Comparison of ENCODE assay signal across 17 mouse cellular contexts in the genomic region with DNA sequence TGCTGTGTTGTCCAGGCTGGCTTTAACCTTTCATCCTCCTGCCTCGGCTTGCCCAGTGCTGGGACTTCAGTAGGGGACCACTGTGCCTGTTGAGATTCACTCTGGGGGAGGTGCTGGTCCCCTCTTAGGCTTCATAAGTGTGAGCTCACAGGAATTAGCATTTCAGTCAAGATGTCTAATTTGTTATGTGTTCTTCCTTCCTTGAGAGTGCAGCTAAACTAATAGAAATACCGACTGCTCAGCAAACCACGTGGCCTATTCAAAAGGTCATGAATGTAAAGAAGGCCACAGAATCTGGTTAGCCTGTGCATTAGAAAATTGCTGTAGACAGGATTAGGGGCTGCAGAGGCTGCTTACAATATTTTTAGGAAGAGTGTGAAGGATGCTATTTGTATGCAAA.
DNase-seq lines count a peak whose midpoint lies in the region; ATAC-seq and TF ChIP-seq lines count a peak whose summit lies in the region.
"Had no signal": no experiment of that assay in that cellular context is flagged by ENCODE, and none has a peak within 500 bp of the region (broad histone marks: within the 10 kb centered on the region; RNA-seq: fewer than 3 reads in every experiment).

No protein-coding gene starts in this region.

- no peak for TF ChIP-seq EP300 in lung, postnatal 0 days (IDR thresholded peaks at IDR 0.05)

- H3K4me1 ChIP-seq in forebrain, embryonic 10.5 days = peaks cover 67% of the 10 kb centered on the region
- H3K4me1 ChIP-seq in hindbrain, embryonic 13.5 days (replicated peaks) = peaks cover 56% of the 10 kb centered on the region
- peaks cover 57% of the 10 kb centered on the region for H3K4me1 ChIP-seq in midbrain, embryonic 13.5 days (replicated peaks)
- no peaks in the 10 kb centered on the region for H3K4me1 ChIP-seq in lung, postnatal 0 days (ENCODE audit: insufficient read depth, low read depth, low read length)
- H3K4me1 ChIP-seq: liver, embryonic 15.5 days had no signal

- no peaks in the 10 kb centered on the region for H3K9me3 ChIP-seq in forebrain, embryonic 10.5 days
- no peaks in the 10 kb centered on the region for H3K9me3 ChIP-seq in hindbrain, embryonic 13.5 days
- no peaks in the 10 kb centered on the region for H3K9me3 ChIP-seq in midbrain, embryonic 13.5 days
- H3K9me3 ChIP-seq in lung, postnatal 0 days (ENCODE audit: low read length) = no peaks in the 10 kb centered on the region
- H3K9me3 ChIP-seq: liver, embryonic 15.5 days had no signal

- H3K27ac ChIP-seq in forebrain, embryonic 10.5 days = peak overlapping the region; percentile 78
- peak overlapping the region; percentile 87 for H3K27ac ChIP-seq in hindbrain, embryonic 13.5 days
- H3K27ac ChIP-seq in midbrain, embryonic 13.5 days = peak overlapping the region; percentile 94
- no peak overlapping the region for H3K27ac ChIP-seq in lung, postnatal 0 days (ENCODE audit: low read length)
- H3K27ac ChIP-seq: liver, embryonic 15.5 days had no signal

- H3K9ac ChIP-seq in hindbrain, embryonic 13.5 days = no peak overlapping the region
- H3K9ac ChIP-seq in midbrain, embryonic 13.5 days (replicated peaks) = 0 out of 2 replicates have a peak overlapping the region, but pooled peaks have one; percentile 8
- H3K9ac ChIP-seq in lung, postnatal 0 days (replicated peaks; ENCODE audit: low read depth) = no peak overlapping the region
- H3K9ac ChIP-seq: liver, embryonic 15.5 days had no signal

- WGBS in forebrain, embryonic 10.5 days = 9% methylated on average over 3 of the region's 3 CpGs
- WGBS in hindbrain, embryonic 13.5 days = 8% methylated on average over 3 of the region's 3 CpGs
- 5% methylated on average over 3 of the region's 3 CpGs for WGBS in midbrain, embryonic 13.5 days
- WGBS in lung, postnatal 0 days = 39% methylated on average over 3 of the region's 3 CpGs

- H3K36me3 ChIP-seq in forebrain, embryonic 10.5 days (replicated peaks) = peaks cover 41% of the 10 kb centered on the region
- peaks cover 32% of the 10 kb centered on the region for H3K36me3 ChIP-seq in hindbrain, embryonic 13.5 days
- peaks cover 35% of the 10 kb centered on the region for H3K36me3 ChIP-seq in midbrain, embryonic 13.5 days
- H3K36me3 ChIP-seq in lung, postnatal 0 days (ENCODE audit: insufficient read depth, low read length) = no peaks in the 10 kb centered on the region
- H3K36me3 ChIP-seq: liver, embryonic 15.5 days had no signal

- 0 out of 2 replicates have a peak, but pooled peaks cover 3% of the 10 kb centered on the region for H3K27me3 ChIP-seq in forebrain, embryonic 10.5 days (ENCODE audit: poor library complexity, severe bottlenecking)
- H3K27me3 ChIP-seq in hindbrain, embryonic 13.5 days = no peaks in the 10 kb centered on the region
- no peaks in the 10 kb centered on the region for H3K27me3 ChIP-seq in midbrain, embryonic 13.5 days
- no peaks in the 10 kb centered on the region for H3K27me3 ChIP-seq in lung, postnatal 0 days (replicated peaks; ENCODE audit: insufficient read depth, low read length)
- H3K27me3 ChIP-seq: liver, embryonic 15.5 days had no signal

- no peak for TF ChIP-seq CTCF in lung, postnatal 0 days (IDR thresholded peaks at IDR 0.05)

- peak; percentile 20; the same call in 1 of the 2 replicates for ATAC-seq in hindbrain, embryonic 13.5 days (ENCODE audit: low FRiP score)
- peak; percentile 49; the same call in 1 of the 2 replicates for ATAC-seq in midbrain, embryonic 13.5 days
- ATAC-seq in lung, postnatal 0 days = no peak

- H3K4me3 ChIP-seq in forebrain, embryonic 10.5 days = no peak overlapping the region
- no peak overlapping the region for H3K4me3 ChIP-seq in hindbrain, embryonic 13.5 days
- H3K4me3 ChIP-seq in midbrain, embryonic 13.5 days (replicated peaks) = no peak overlapping the region
- no peak overlapping the region for H3K4me3 ChIP-seq in lung, postnatal 0 days (ENCODE audit: low read depth, low read length)
- H3K4me3 ChIP-seq: liver, embryonic 15.5 days had no signal

- DNase-seq in embryo, embryonic 10.5 days (ENCODE audit: low spot score) = peak; percentile 49
- DNase-seq in forebrain, embryonic 10.5 days (ENCODE audit: extremely low spot score, low spot score) = peak; percentile 36
- DNase-seq in thymus, adult 18-20 months = no peak
- no peak for DNase-seq in lung, postnatal 0 days (ENCODE audit: low spot score)
- no peak for DNase-seq in adrenal gland, adult 2 months
- DNase-seq in gastrocnemius, adult 18-20 months (ENCODE audit: low spot score) = no peak
- DNase-seq: adrenal gland, postnatal 36 days; gastrocnemius, postnatal 14 days; heart, postnatal 36 days; kidney, adult 18-20 months; kidney, postnatal 4 days; lung, postnatal 4 days; thymus, adult 2 months had no signal

- H3K4me2 ChIP-seq in hindbrain, embryonic 13.5 days = no peak overlapping the region
- no peak overlapping the region for H3K4me2 ChIP-seq in midbrain, embryonic 13.5 days (replicated peaks)
- no peak overlapping the region for H3K4me2 ChIP-seq in lung, postnatal 0 days (replicated peaks; ENCODE audit: low read depth, low read length)
- H3K4me2 ChIP-seq: heart, embryonic 11.5 days; liver, embryonic 15.5 days had no signal

Comparison
In these comparisons a context has a peak if more than half of its experiments do, and no peak if none do; other contexts are left out.
1. DNase-seq: peak in embryo, embryonic 10.5 days (single experiment) and forebrain, embryonic 10.5 days (single experiment); none in thymus, adult 18-20 months (0 of 2), lung, postnatal 0 days (single experiment), adrenal gland, adult 2 months (single experiment) and gastrocnemius, adult 18-20 months (single experiment).